Mouse (Mus musculus) stomach, embryonic 16.5 days (tissue): ENCODE data around the gene Ccdc84. TPM values are rescaled to one million over a fixed set of nuclear protein-coding genes. Genes with fewer than 3 reads are reported as not detected.

Experiments
- ATAC-seq: fragments of 200-750 bp; cut with Nextera tagmentation; 2 replicates; pipeline ENCODE4 v1.8.0; 2017; ENCODE audit warnings: moderate number of reproducible peaks, moderate TSS enrichment; ENCODE audit not compliant: insufficient read depth, low FRiP score
- H3K27ac ChIP-seq: fragments of 300-500 bp; sonication (generic); 2 replicates; pipeline ENCODE4 v1.5.1; 2014; ENCODE audit warnings: low read length
- H3K27me3 ChIP-seq: fragments of 300-500 bp; sonication (generic); 2 replicates; pipeline ENCODE4 v1.6.1; 2014; ENCODE audit warnings: low read length, control low read depth, mixed read lengths; ENCODE audit not compliant: control insufficient read depth, insufficient read depth
- H3K36me3 ChIP-seq: fragments of 300-500 bp; sonication (generic); 2 replicates; pipeline ENCODE4 v1.6.1; 2014; ENCODE audit warnings: low read length; ENCODE audit not compliant: control insufficient read depth, insufficient read depth
- H3K4me1 ChIP-seq: fragments of 300-500 bp; sonication (generic); 2 replicates; pipeline ENCODE4 v1.6.1; 2014; ENCODE audit warnings: low read length, control low read depth, mixed read lengths; ENCODE audit not compliant: control insufficient read depth, insufficient read depth
- H3K4me2 ChIP-seq: fragments of 300-500 bp; sonication (generic); 2 replicates; pipeline ENCODE4 v1.6.1; 2014; ENCODE audit warnings: low read depth, low read length, mixed read lengths
- H3K4me3 ChIP-seq: fragments of 300-500 bp; sonication (generic); replicated peaks from 2 replicates; pipeline ENCODE4 v1.5.1; 2014; ENCODE audit warnings: mild to moderate bottlenecking, low read length
- H3K9ac ChIP-seq: fragments of 300-500 bp; sonication (generic); 2 replicates; pipeline ENCODE4 v1.6.1; 2014; ENCODE audit warnings: low read length
- H3K9me3 ChIP-seq: fragments of 300-500 bp; sonication (generic); replicated peaks from 2 replicates; pipeline ENCODE4 v1.6.1; 2016; ENCODE audit warnings: low read length, control low read depth; ENCODE audit not compliant: control insufficient read depth
- WGBS: fragments of 180-500 bp; shearing (Covaris S2); extraction: QIAGEN DNeasy Blood & Tissue Kit; methylation state at CpG from one replicate; pipeline ENCODE4 v1.1.7; 2014; 5-methylcytosine and 5-hydroxymethylcytosine counted together
- polyA plus RNA-seq: library from polyadenylated mRNA; unstranded; fragments of >200 nt; fragmentation: Nextera tagmentation; extraction: Ambion mirVana; gene quantifications from 2 replicates; pipeline ENCODE4 v1.2.1, GENCODE M21; 2015

Gene Ccdc84
- polyA plus RNA-seq, 1 experiment from 2014 or later, result 27.6 TPM

DNA sequence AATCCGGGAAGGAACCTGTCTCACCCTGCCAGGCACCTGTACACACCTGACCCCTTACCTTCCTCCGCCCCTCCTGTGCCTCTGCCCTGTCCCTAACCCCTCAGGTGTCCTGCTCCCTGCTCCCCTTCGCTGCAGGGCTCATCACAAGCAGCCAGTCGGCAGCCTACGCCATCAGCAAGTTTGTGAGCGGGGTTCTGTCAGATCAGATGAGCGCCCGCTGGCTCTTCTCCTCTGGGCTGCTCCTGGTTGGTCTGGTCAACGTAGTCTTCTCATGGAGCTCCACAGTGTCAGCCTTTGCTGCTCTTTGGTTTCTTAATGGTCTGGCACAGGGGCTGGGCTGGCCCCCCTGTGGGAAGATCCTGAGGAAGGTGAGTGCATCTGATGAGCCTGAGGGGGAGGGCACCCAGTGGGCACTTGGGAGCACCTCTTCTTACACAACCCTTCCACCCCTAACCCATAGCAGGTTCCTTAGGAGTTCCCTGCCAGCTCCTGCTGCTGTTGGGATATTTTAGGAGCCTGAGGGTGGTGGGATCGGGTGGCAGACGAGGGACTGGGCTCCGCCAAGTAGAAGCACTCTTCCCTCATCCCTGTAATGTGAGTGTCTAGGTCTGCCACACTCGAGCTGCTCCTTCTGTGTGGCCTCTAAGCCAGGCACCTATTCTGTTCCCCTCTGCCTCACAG is 19.1 kb downstream of the Ccdc84 start:
- H3K27ac ChIP-seq, result no peak overlapping the region
- H3K4me3 ChIP-seq, result no peak overlapping the region
- H3K9me3 ChIP-seq, result no peaks in the 10 kb centered on the region
- H3K9ac ChIP-seq, result 0 out of 2 replicates have a peak overlapping the region, but pooled peaks have one; percentile 2
- H3K36me3 ChIP-seq, result peaks cover 19% of the 10 kb centered on the region
- 82% methylated on average over 13 of the region's 13 CpGs for WGBS
- no peaks in the 10 kb centered on the region for H3K27me3 ChIP-seq
- H3K4me2 ChIP-seq, result no peak overlapping the region
- peaks cover 12% of the 10 kb centered on the region; the same call in 1 of the 2 replicates for H3K4me1 ChIP-seq
- ATAC-seq, result no peak

DNA sequence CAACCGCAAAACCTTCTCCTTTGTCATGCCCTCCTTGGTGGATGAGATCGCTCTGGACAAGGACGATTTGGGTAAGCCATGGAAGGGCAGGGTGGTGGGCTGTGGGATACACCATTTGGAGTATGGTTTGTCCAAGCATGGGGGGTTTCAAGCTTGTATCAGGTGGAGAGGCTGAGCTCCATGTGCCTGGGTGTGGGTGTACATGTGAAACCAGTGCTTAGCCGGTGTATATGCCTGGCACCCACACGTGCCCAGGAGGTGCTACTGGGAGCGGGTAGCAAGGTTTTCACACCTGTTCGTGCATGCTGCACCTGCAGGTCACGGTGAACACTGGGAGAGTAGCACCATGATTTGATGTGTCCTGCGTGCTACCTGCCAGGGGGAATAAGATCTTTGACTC is 19.8 kb downstream of the Ccdc84 start:
- Histone ChIP-seq H3K27me3 (no peaks in the 10 kb centered on the region), H3K9me3 (no peaks in the 10 kb centered on the region), H3K4me2 (peak overlapping the region; percentile 85), H3K4me3 (peak overlapping the region; percentile 10; the same call in 1 of the 2 replicates), H3K4me1 (peaks cover 12% of the 10 kb centered on the region; the same call in 1 of the 2 replicates), H3K9ac (peak overlapping the region; percentile 89), H3K36me3 (peaks cover 19% of the 10 kb centered on the region), H3K27ac (peak overlapping the region; percentile 72; the same call in 1 of the 2 replicates)
- ATAC-seq, result no peak
- WGBS, result 79% methylated on average over 9 of the region's 9 CpGs

DNA sequence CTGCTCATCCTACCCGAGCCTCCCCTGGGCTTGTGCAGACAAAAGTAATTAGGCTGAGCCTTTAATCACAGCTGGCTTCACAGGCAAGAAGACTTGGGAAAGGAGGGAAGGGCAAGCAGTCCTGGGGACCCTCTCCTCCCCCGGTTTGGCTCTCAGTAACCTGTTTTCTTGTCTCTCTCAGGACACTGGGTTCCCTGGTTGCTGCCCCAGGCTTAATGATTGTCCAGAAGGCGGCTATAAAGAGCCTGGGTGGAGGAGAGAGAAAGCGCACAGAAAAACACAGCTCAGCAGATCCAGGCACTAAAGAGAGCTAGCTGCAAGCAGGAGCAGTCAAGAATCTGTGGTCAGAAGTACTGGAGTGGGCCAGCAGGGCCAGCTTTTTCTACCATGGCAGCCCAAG is 20.3 kb downstream of the Ccdc84 start:
- Histone ChIP-seq H3K4me3 (peak overlapping the region; percentile 86), H3K9me3 (no peaks in the 10 kb centered on the region), H3K4me2 (peak overlapping the region; percentile 85), H3K27ac (peak overlapping the region; percentile 72), H3K27me3 (no peaks in the 10 kb centered on the region), H3K4me1 (peaks cover 12% of the 10 kb centered on the region; the same call in 1 of the 2 replicates), H3K9ac (peak overlapping the region; percentile 89), H3K36me3 (peaks cover 19% of the 10 kb centered on the region)
- no peak for ATAC-seq
- 16% methylated on average over 4 of the region's 4 CpGs for WGBS

DNA sequence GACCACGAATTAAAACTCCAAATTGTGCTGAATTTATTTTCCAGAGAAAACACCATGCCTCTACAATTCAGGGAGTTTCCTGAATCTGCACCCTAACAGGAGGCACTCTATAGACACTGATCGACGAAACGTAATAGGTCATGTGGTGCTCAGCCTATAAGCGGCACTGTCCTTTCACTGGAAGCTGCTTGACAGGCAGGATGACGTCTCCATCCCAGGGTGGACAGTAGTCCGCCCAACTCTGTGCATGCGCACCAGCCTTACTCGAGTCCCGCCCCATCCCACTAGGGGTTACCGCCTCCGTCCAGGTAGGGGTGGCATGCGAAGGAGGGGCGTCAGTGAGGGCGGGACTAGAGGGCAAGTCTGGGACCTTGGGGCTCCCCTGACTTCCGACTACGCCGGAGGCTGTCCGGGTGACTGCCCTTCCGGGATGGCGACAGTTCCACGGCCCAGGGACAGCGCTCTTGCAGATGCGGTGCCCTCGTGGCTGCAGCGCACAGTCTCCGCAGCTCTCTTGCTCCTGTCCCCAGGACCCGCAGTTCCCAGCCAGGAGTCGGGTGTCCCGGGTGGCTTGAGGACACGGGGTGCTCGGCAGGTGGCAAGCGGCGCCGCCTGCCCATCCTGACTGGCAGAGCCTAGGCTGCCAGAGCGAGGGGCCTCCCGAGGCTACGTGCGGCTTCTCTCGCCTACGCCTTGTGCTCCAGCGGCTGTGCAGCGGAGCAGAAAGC is 21.5 kb downstream of the Ccdc84 start, which contains the start of gene Slc37a4:
Gene Slc37a4 (plus strand): TSS at position 169 of the 728 bp plus-strand sequence.
- H3K9me3 ChIP-seq, result no peaks in the 10 kb centered on the region
- peaks cover 12% of the 10 kb centered on the region; the same call in 1 of the 2 replicates for H3K36me3 ChIP-seq
- peak within 1 kb of the TSS; percentile 89 for H3K9ac ChIP-seq
- no peaks in the 10 kb centered on the region for H3K27me3 ChIP-seq
- peaks cover 12% of the 10 kb centered on the region; the same call in 1 of the 2 replicates for H3K4me1 ChIP-seq
- peak; percentile 98 for ATAC-seq
- H3K4me3 ChIP-seq, result peak within 1 kb of the TSS; percentile 86
- peak within 1 kb of the TSS; percentile 85 for H3K4me2 ChIP-seq
- under 1% methylated on average over 43 of the region's 43 CpGs for WGBS
- peak within 1 kb of the TSS; percentile 92 for H3K27ac ChIP-seq

DNA sequence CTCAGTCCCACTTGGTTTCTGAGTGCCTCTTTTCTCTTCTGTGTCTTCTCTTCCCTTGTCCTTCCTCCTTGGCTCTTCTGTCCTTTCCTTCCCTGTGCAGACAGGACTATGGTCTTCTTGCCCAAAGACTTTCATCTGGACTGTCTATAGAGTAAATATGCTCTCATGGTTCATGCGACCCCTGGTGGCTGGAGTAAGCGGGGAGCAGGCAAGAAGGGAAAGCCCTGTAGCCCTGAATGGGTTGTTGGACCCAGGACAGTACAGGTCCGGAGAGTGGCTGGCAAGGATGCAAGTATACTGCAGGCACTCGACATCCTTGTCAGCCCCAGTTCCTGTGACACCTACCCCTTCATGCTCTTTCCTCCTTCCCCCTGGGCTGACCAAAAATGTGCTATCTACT is 26.9 kb downstream of the Ccdc84 start:
- H3K9me3 ChIP-seq, result no peaks in the 10 kb centered on the region
- H3K4me2 ChIP-seq, result no peak overlapping the region
- 40% methylated on average over 4 of the region's 4 CpGs for WGBS
- ATAC-seq, result peak; percentile 44; the same call in 1 of the 2 replicates
- no peak overlapping the region for H3K27ac ChIP-seq
- H3K4me1 ChIP-seq, result no peaks in the 10 kb centered on the region
- H3K36me3 ChIP-seq, result peaks cover 14% of the 10 kb centered on the region
- H3K9ac ChIP-seq, result no peak overlapping the region
- H3K4me3 ChIP-seq, result no peak overlapping the region
- no peaks in the 10 kb centered on the region for H3K27me3 ChIP-seq

GRCm38 (mm10) chr9:44389273-44389672 is 29.1 kb downstream of the Ccdc84 start:
- H3K9me3 ChIP-seq, result no peaks in the 10 kb centered on the region
- no peak overlapping the region for H3K9ac ChIP-seq
- H3K4me3 ChIP-seq, result no peak overlapping the region
- no peaks in the 10 kb centered on the region for H3K27me3 ChIP-seq
- no peak overlapping the region for H3K4me2 ChIP-seq
- no peak overlapping the region for H3K27ac ChIP-seq
- 0 out of 2 replicates have a peak, but pooled peaks have one; percentile 6 for ATAC-seq
- H3K36me3 ChIP-seq, result peaks cover 34% of the 10 kb centered on the region
- WGBS, result 54% methylated on average over 8 of the region's 8 CpGs
- no peaks in the 10 kb centered on the region for H3K4me1 ChIP-seq

- ATAC-seq, result no peak
- Histone ChIP-seq H3K9ac (no peak overlapping the region), H3K27me3 (no peaks in the 10 kb centered on the region), H3K4me3 (no peak overlapping the region), H3K9me3 (no peaks in the 10 kb centered on the region), H3K36me3 (peaks cover 48% of the 10 kb centered on the region), H3K27ac (no peak overlapping the region), H3K4me1 (no peaks in the 10 kb centered on the region), H3K4me2 (no peak overlapping the region)
- 87% methylated on average over 3 of the region's 3 CpGs for WGBS
Measured at GRCm38 (mm10) chr9:44387221-44387620, 31.1 kb downstream of the Ccdc84 start.

GRCm38 (mm10) chr9:44384596-44384995 is 33.8 kb downstream of the Ccdc84 start:
- 83% methylated on average over 13 of the region's 13 CpGs for WGBS
- ATAC-seq, result no peak
- Histone ChIP-seq H3K36me3 (peaks cover 54% of the 10 kb centered on the region), H3K27me3 (no peaks in the 10 kb centered on the region), H3K4me3 (no peak overlapping the region), H3K9ac (no peak overlapping the region), H3K4me1 (peaks cover 7% of the 10 kb centered on the region), H3K4me2 (no peak overlapping the region), H3K9me3 (no peaks in the 10 kb centered on the region), H3K27ac (no peak overlapping the region)

GRCm38 (mm10) chr9:44379862-44380261 is 38.5 kb downstream of the Ccdc84 start:
- peak overlapping the region; percentile 87 for H3K27ac ChIP-seq
- H3K9ac ChIP-seq, result peak overlapping the region; percentile 83
- H3K27me3 ChIP-seq, result no peaks in the 10 kb centered on the region
- peak overlapping the region; percentile 63 for H3K4me2 ChIP-seq
- peaks cover 26% of the 10 kb centered on the region for H3K36me3 ChIP-seq
- no peak; the same call in 1 of the 2 replicates for ATAC-seq
- no peaks in the 10 kb centered on the region for H3K9me3 ChIP-seq
- H3K4me1 ChIP-seq, result peaks cover 12% of the 10 kb centered on the region
- peak overlapping the region; percentile 91 for H3K4me3 ChIP-seq
- WGBS, result 4% methylated on average over 15 of the region's 15 CpGs
